Mouse (Mus musculus): ENCODE data around the gene Sncg. TPM values are rescaled to one million over a fixed set of nuclear protein-coding genes. Genes with fewer than 3 reads are reported as not detected.

Gene Sncg
- total and polyA plus RNA-seq, 3 experiments: 11.5 to 14.2 (median 12.9) TPM

GRCm38 (mm10) chr14:34353326-34353725 is 21.3 kb downstream of the Sncg start:
- peaks cover 2% of the 10 kb centered on the region; the same call in 1 of the 2 replicates for H3K4me1 ChIP-seq (ENCODE audit: control insufficient read depth, insufficient read depth, low read length)
- H3K79me2 ChIP-seq (replicated peaks; ENCODE audit: control insufficient read depth, insufficient read depth, low read length): no peaks in the 10 kb centered on the region
- no peak for DNase-seq
- 88% methylated on average over 3 of the region's 3 CpGs for WGBS
- H3K4me3 ChIP-seq: no peak overlapping the region
- H3K27me3 ChIP-seq (ENCODE audit: control insufficient read depth, insufficient read depth, low read length): no peaks in the 10 kb centered on the region
- H3K9ac ChIP-seq (ENCODE audit: low read depth, low read length): no peak overlapping the region
- intact Hi-C loops (cut with DNase I): loop anchor here (10.0 kb wide), 1 partner anchor 269 kb away; the partner anchor contains the start of gene Anxa8
- H3K27ac ChIP-seq: no peak overlapping the region
- H3K36me3 ChIP-seq (ENCODE audit: control insufficient read depth, insufficient read depth, low read length): no peaks in the 10 kb centered on the region
- TF ChIP-seq CTCF (IDR thresholded peaks at IDR 0.05) (no peak), EP300 (IDR thresholded peaks at IDR 0.05; ENCODE audit: insufficient read depth, low read depth, low read length) (no peak), POLR2A (IDR thresholded peaks at IDR 0.05; ENCODE audit: insufficient read depth, low read depth, low read length) (no peak)

DNA sequence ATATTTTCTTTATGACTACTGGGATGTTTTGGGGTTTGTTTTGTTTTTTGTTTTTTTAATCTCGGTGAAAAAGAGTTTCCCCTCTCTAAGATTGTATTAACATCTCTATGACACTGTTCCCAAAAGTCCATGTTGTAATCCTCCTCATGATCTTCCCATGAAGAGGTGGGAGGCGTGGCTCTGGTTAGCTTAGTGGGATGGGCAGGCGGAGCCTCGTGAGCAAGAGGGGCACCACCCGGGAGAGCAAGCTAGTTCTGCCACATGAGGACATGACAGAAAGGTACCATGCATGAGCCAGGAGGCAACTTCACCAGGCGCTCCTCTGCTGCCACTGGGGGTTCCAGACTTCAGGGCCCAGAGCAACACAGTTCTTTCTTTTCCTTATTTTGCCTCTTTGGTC is 22.1 kb downstream of the Sncg start:
- no peak overlapping the region for H3K4me3 ChIP-seq
- no peaks in the 10 kb centered on the region for H3K27me3 ChIP-seq (ENCODE audit: control insufficient read depth, insufficient read depth, low read length)
- H3K36me3 ChIP-seq (ENCODE audit: control insufficient read depth, insufficient read depth, low read length): no peaks in the 10 kb centered on the region
- intact Hi-C loops (cut with DNase I): loop anchor here (10.0 kb wide), 1 partner anchor 268 kb away; the partner anchor contains the start of gene Anxa8
- H3K4me1 ChIP-seq (ENCODE audit: control insufficient read depth, insufficient read depth, low read length): no peaks in the 10 kb centered on the region
- H3K9ac ChIP-seq (ENCODE audit: low read depth, low read length): no peak overlapping the region
- no peak overlapping the region for H3K27ac ChIP-seq
- DNase-seq: no peak
- WGBS: 60% methylated on average over 6 of the region's 6 CpGs
- no peaks in the 10 kb centered on the region for H3K79me2 ChIP-seq (replicated peaks; ENCODE audit: control insufficient read depth, insufficient read depth, low read length)
- TF ChIP-seq CTCF (IDR thresholded peaks at IDR 0.05) (no peak), EP300 (IDR thresholded peaks at IDR 0.05; ENCODE audit: insufficient read depth, low read depth, low read length) (no peak), POLR2A (IDR thresholded peaks at IDR 0.05; ENCODE audit: insufficient read depth, low read depth, low read length) (no peak)

DNA sequence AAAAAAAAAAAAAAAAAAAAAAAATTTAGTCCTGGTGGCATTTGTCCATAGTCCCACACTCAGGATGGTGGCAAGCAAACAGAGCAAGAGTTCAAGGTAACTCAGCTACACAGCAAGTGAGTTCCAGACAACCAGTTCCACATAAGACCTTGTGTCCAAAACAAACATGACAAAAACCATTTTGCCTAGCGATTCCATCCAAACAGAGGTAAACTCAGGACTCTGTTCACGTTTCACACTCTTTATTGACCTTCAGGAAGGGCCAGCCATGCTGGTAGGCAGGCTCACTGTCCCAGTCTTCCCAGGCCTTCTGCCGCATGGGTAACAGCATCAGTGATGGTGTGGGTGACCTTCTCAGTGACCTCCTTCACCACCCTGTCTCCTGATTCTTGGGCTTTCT is 22.9 kb downstream of the Sncg start:
- Histone ChIP-seq H3K79me2 (replicated peaks; ENCODE audit: control insufficient read depth, insufficient read depth, low read length) (no peaks in the 10 kb centered on the region), H3K9ac (ENCODE audit: low read depth, low read length) (no peak overlapping the region), H3K27me3 (ENCODE audit: control insufficient read depth, insufficient read depth, low read length) (no peaks in the 10 kb centered on the region), H3K4me1 (ENCODE audit: control insufficient read depth, insufficient read depth, low read length) (no peaks in the 10 kb centered on the region), H3K27ac (no peak overlapping the region), H3K4me3 (no peak overlapping the region), H3K36me3 (ENCODE audit: control insufficient read depth, insufficient read depth, low read length) (no peaks in the 10 kb centered on the region)
- no peak for DNase-seq
- intact Hi-C loops (cut with DNase I): loop anchor here (10.0 kb wide), 1 partner anchor 267 kb away; the partner anchor contains the start of gene Anxa8
- TF ChIP-seq POLR2A (IDR thresholded peaks at IDR 0.05; ENCODE audit: insufficient read depth, low read depth, low read length) (no peak), CTCF (IDR thresholded peaks at IDR 0.05) (no peak), EP300 (IDR thresholded peaks at IDR 0.05; ENCODE audit: insufficient read depth, low read depth, low read length) (no peak)
- 70% methylated on average over 3 of the region's 3 CpGs for WGBS

DNA sequence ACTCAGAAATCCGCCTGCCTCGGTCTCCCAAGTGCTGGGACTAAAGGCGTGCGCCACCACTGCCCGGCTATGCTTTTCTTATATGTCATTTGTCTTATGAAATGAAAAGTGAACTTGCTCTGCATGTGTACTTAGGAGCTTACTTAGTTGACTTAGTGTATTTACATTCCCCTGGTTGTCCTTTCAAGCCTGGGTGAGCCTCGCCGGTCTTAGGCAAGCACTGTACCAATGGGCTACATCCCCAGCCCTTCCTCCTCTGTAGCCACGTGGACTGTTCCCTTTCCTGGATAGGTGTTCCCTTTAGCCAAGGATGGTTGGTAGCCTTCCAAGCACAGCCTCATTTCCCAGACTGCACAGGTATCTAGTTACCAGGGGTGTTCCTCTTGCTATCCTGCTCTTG is 25.6 kb downstream of the Sncg start:
- Histone ChIP-seq H3K4me1 (ENCODE audit: control insufficient read depth, insufficient read depth, low read length) (no peaks in the 10 kb centered on the region), H3K27me3 (ENCODE audit: control insufficient read depth, insufficient read depth, low read length) (no peaks in the 10 kb centered on the region), H3K27ac (no peak overlapping the region), H3K36me3 (ENCODE audit: control insufficient read depth, insufficient read depth, low read length) (no peaks in the 10 kb centered on the region), H3K9ac (ENCODE audit: low read depth, low read length) (no peak overlapping the region), H3K4me3 (no peak overlapping the region), H3K79me2 (replicated peaks; ENCODE audit: control insufficient read depth, insufficient read depth, low read length) (no peaks in the 10 kb centered on the region)
- no peak for DNase-seq
- TF ChIP-seq CTCF (IDR thresholded peaks at IDR 0.05): no peak
- no peak for TF ChIP-seq POLR2A (IDR thresholded peaks at IDR 0.05; ENCODE audit: insufficient read depth, low read depth, low read length)
- no peak for TF ChIP-seq EP300 (IDR thresholded peaks at IDR 0.05; ENCODE audit: insufficient read depth, low read depth, low read length)
- 81% methylated on average over 8 of the region's 8 CpGs for WGBS
- intact Hi-C loops (cut with DNase I): no loop called here

GRCm38 (mm10) chr14:34348301-34348700 is 26.3 kb downstream of the Sncg start:
- Histone ChIP-seq H3K36me3 (ENCODE audit: control insufficient read depth, insufficient read depth, low read length) (no peaks in the 10 kb centered on the region), H3K4me1 (ENCODE audit: control insufficient read depth, insufficient read depth, low read length) (no peaks in the 10 kb centered on the region), H3K4me3 (no peak overlapping the region), H3K79me2 (replicated peaks; ENCODE audit: control insufficient read depth, insufficient read depth, low read length) (no peaks in the 10 kb centered on the region), H3K9ac (ENCODE audit: low read depth, low read length) (no peak overlapping the region), H3K27ac (no peak overlapping the region), H3K27me3 (ENCODE audit: control insufficient read depth, insufficient read depth, low read length) (no peaks in the 10 kb centered on the region)
- TF ChIP-seq EP300 (IDR thresholded peaks at IDR 0.05; ENCODE audit: insufficient read depth, low read depth, low read length) (no peak), CTCF (IDR thresholded peaks at IDR 0.05) (no peak), POLR2A (IDR thresholded peaks at IDR 0.05; ENCODE audit: insufficient read depth, low read depth, low read length) (no peak)
- intact Hi-C loops (cut with DNase I): no loop called here
- DNase-seq: no peak
- 73% methylated on average over 7 of the region's 7 CpGs for WGBS

GRCm38 (mm10) chr14:34347084-34347483 is 27.5 kb downstream of the Sncg start:
- DNase-seq: no peak
- no peaks in the 10 kb centered on the region for H3K27me3 ChIP-seq (ENCODE audit: control insufficient read depth, insufficient read depth, low read length)
- H3K79me2 ChIP-seq (replicated peaks; ENCODE audit: control insufficient read depth, insufficient read depth, low read length): no peaks in the 10 kb centered on the region
- intact Hi-C loops (cut with DNase I): no loop called here
- H3K27ac ChIP-seq: no peak overlapping the region
- 89% methylated on average over 5 of the region's 5 CpGs for WGBS
- H3K4me3 ChIP-seq: no peak overlapping the region
- H3K9ac ChIP-seq (ENCODE audit: low read depth, low read length): no peak overlapping the region
- no peaks in the 10 kb centered on the region for H3K4me1 ChIP-seq (ENCODE audit: control insufficient read depth, insufficient read depth, low read length)
- peaks cover under 1% of the 10 kb centered on the region; the same call in 1 of the 2 replicates for H3K36me3 ChIP-seq (ENCODE audit: control insufficient read depth, insufficient read depth, low read length)
- TF ChIP-seq EP300 (IDR thresholded peaks at IDR 0.05; ENCODE audit: insufficient read depth, low read depth, low read length): no peak
- TF ChIP-seq CTCF (IDR thresholded peaks at IDR 0.05): no peak
- TF ChIP-seq POLR2A (IDR thresholded peaks at IDR 0.05; ENCODE audit: insufficient read depth, low read depth, low read length): no peak
